Mouse (Mus musculus) neural tube, embryonic 11.5 days (tissue): Measurements from ENCODE around the gene Pole2. TPM values are rescaled to one million over a fixed set of nuclear protein-coding genes. Genes with fewer than 3 reads are reported as not detected.
"Not testable (repeated sequence)": the region's sequence is repeated elsewhere in the genome, so short reads cannot be mapped to it uniquely, and the experiment has no call there.

ENCODE experiments used
- ATAC-seq: fragments of 200-750 bp; cut with Nextera tagmentation; 2 replicates; pipeline ENCODE4 v1.8.0; 2017; ENCODE audit warnings: moderate number of reproducible peaks, mild to moderate bottlenecking, moderate TSS enrichment, moderate library complexity; ENCODE audit not compliant: insufficient read depth, low FRiP score, low TSS enrichment
- DNase-seq: peaks from one replicate; pipeline ENCODE4 v3.0.0-alpha.2; 2015; ENCODE audit warnings: low spot score
- H3K27ac ChIP-seq: fragments of 300-500 bp; sonication (generic); 2 replicates; pipeline ENCODE4 v1.5.1; 2014; ENCODE audit warnings: low read depth, mild to moderate bottlenecking, low read length
- H3K27me3 ChIP-seq: fragments of 300-500 bp; sonication (generic); 2 replicates; pipeline ENCODE4 v1.6.1; 2014; ENCODE audit warnings: mild to moderate bottlenecking, low read length, mixed read lengths; ENCODE audit not compliant: control insufficient read depth, insufficient read depth
- H3K36me3 ChIP-seq: fragments of 300-500 bp; sonication (generic); 2 replicates; pipeline ENCODE4 v1.6.1; 2014; ENCODE audit warnings: mild to moderate bottlenecking, low read length, moderate library complexity, mixed read lengths; ENCODE audit not compliant: control insufficient read depth, insufficient read depth
- H3K4me1 ChIP-seq: fragments of 300-500 bp; sonication (generic); 2 replicates; pipeline ENCODE4 v1.6.1; 2014; ENCODE audit warnings: low read length, mixed read lengths; ENCODE audit not compliant: control insufficient read depth, insufficient read depth
- H3K4me2 ChIP-seq: fragments of 300-500 bp; sonication (generic); 2 replicates; pipeline ENCODE4 v1.6.1; 2014; ENCODE audit warnings: low read depth, mild to moderate bottlenecking, moderate library complexity
- H3K4me3 ChIP-seq: fragments of 300-500 bp; sonication (generic); 2 replicates; pipeline ENCODE4 v1.5.1; 2014; ENCODE audit warnings: low read depth, low read length
- H3K9ac ChIP-seq: fragments of 300-500 bp; sonication (generic); 2 replicates; pipeline ENCODE4 v1.6.1; 2014; ENCODE audit warnings: mild to moderate bottlenecking, low read length
- H3K9me3 ChIP-seq: fragments of 300-500 bp; sonication (generic); 2 replicates; pipeline ENCODE4 v1.6.1; 2016; ENCODE audit warnings: low read length; ENCODE audit not compliant: control insufficient read depth
- WGBS: fragments of 180-500 bp; shearing (Covaris S2); extraction: QIAGEN DNeasy Blood & Tissue Kit; methylation state at CpG from one replicate; pipeline ENCODE4 v1.1.7; 2014; 5-methylcytosine and 5-hydroxymethylcytosine counted together
- microRNA-seq: library from miRNA; unstranded; fragments of <30 nt; microRNA quantifications from one replicate; pipeline ENCODE4, GENCODE M21; 2016
- polyA plus RNA-seq: library from polyadenylated mRNA; unstranded; fragments of >200 nt; fragmentation: Nextera tagmentation; extraction: Ambion mirVana; gene quantifications from 2 replicates; pipeline ENCODE4 v1.2.1, GENCODE M21; 2014

The Pole2 gene
- polyA plus RNA-seq, 1 experiment from 2014 or later, result 26.5 TPM

GRCm38 (mm10) chr12:69159578-69159940 is 68.4 kb downstream of the Pole2 start:
- Histone ChIP-seq H3K27ac (no peak overlapping the region), H3K4me3 (no peak overlapping the region), H3K36me3 (peaks cover 2% of the 10 kb centered on the region; the same call in 1 of the 2 replicates), H3K9me3 (no peaks in the 10 kb centered on the region), H3K4me1 (peaks cover 3% of the 10 kb centered on the region; the same call in 1 of the 2 replicates), H3K9ac (no peak overlapping the region), H3K27me3 (no peaks in the 10 kb centered on the region), H3K4me2 (no peak overlapping the region)
- ATAC-seq, result peak; percentile 0; the same call in 1 of the 2 replicates
- peak; percentile 63 for DNase-seq
- 7% methylated on average over 9 of the region's 9 CpGs for WGBS

GRCm38 (mm10) chr12:69158765-69159577 is 69.0 kb downstream of the Pole2 start, which contains the start of gene Rps29:
Rps29 (minus strand) TSS chr12:69159186.
- WGBS, result under 1% methylated on average over 58 of the region's 68 CpGs
- peak; percentile 99 for ATAC-seq

DNA sequence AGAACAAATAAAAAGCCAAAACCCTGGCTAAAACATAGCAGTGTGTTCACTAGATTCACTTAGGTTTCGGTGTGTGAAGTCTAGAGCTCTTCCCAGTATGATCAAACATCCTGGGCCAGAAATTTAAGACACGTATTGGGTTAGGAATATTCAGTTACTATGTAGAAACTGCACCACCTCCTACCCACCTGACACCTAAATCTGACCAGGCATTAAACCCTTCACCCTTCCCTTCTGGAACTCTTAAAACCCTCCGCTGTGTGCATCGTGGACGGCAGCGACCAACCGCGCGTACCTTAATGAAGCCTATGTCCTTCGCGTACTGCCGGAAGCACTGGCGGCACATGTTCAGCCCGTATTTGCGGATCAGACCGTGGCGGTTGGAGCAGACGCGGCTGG is 69.6 kb downstream of the Pole2 start:
- Histone ChIP-seq H3K4me2 (peak overlapping the region; percentile 73), H3K4me1 (peaks cover 3% of the 10 kb centered on the region; the same call in 1 of the 2 replicates), H3K9ac (peak overlapping the region; percentile 96), H3K4me3 (peak overlapping the region; percentile 70), H3K27ac (peak overlapping the region; percentile 87), H3K9me3 (no peaks in the 10 kb centered on the region), H3K27me3 (no peaks in the 10 kb centered on the region), H3K36me3 (peaks cover 2% of the 10 kb centered on the region; the same call in 1 of the 2 replicates)
- no peak for DNase-seq
- ATAC-seq, result no peak
- WGBS, result 1% methylated on average over 19 of the region's 19 CpGs

More at GRCm38 (mm10) chr12:69158765-69159577, 69.0 kb downstream of the Pole2 start, which contains the start of gene Rps29:
- H3K27me3 ChIP-seq, H3K4me1 ChIP-seq, H3K9me3 ChIP-seq, H3K36me3 ChIP-seq: not testable (repeated sequence)
- Histone ChIP-seq H3K27ac (peak within 1 kb of the TSS; percentile 87), H3K9ac (peak within 1 kb of the TSS; percentile 96), H3K4me3 (peak within 1 kb of the TSS; percentile 70), H3K4me2 (peak within 1 kb of the TSS; percentile 73)
- DNase-seq, result peak; percentile 99

- H3K9me3 ChIP-seq, result no peaks in the 10 kb centered on the region
- peaks cover 3% of the 10 kb centered on the region; the same call in 1 of the 2 replicates for H3K4me1 ChIP-seq
- H3K4me2 ChIP-seq, result 0 out of 2 replicates have a peak overlapping the region, but pooled peaks have one; percentile 3
- ATAC-seq, result no peak
- no peak overlapping the region for H3K4me3 ChIP-seq
- peaks cover 2% of the 10 kb centered on the region; the same call in 1 of the 2 replicates for H3K36me3 ChIP-seq
- no peak for DNase-seq
- no peak overlapping the region for H3K27ac ChIP-seq
- 97% methylated on average over 2 of the region's 2 CpGs for WGBS
- no peak overlapping the region for H3K9ac ChIP-seq
- H3K27me3 ChIP-seq, result no peaks in the 10 kb centered on the region
Measured at GRCm38 (mm10) chr12:69157107-69157506, 70.9 kb downstream of the Pole2 start.

DNA sequence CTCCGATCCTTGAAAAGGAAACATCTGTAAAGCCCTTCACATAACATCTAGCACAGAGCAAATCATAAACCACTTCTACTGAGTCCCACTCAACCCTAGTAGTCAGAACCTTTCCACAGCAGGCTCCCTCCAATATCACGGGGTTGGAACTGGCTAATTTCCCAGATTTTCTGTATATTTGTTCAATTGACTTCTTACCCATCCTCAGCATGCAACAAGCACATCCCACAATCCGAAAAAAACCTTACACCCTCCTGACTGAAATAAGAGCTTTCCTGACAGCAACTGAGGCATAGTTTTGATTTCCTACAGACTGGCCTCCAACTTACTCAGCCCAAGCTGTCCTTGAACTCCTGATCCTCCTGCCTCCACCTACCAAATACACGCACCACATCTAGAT is 71.6 kb downstream of the Pole2 start:
- peaks cover 3% of the 10 kb centered on the region; the same call in 1 of the 2 replicates for H3K4me1 ChIP-seq
- no peaks in the 10 kb centered on the region for H3K27me3 ChIP-seq
- DNase-seq (no peak), ATAC-seq (no peak)
- H3K4me3 ChIP-seq, result no peak overlapping the region
- H3K9me3 ChIP-seq, result no peaks in the 10 kb centered on the region
- no peak overlapping the region for H3K4me2 ChIP-seq
- 85% methylated on average over 4 of the region's 4 CpGs for WGBS
- H3K36me3 ChIP-seq, result peaks cover 2% of the 10 kb centered on the region; the same call in 1 of the 2 replicates
- H3K27ac ChIP-seq, result no peak overlapping the region
- H3K9ac ChIP-seq, result no peak overlapping the region

DNA sequence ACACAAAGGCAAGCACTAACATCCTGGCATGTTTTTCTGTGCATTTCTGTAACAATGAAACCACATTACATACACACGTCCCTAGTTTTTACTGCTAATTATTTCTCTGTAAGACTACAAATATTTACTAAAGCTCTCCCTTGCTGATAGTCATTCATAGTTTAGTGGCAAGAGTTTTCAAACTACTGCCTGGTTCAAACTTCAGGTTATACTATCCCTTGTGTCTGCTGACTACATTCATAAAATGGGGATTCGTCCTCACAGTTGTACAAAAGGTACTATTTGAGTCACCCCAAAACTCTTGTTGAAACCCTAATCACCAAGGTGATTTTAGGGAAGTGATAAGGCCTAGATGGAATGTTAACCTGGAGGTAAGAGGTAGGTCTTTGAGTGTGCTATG is 72.1 kb downstream of the Pole2 start:
- H3K36me3 ChIP-seq, result peaks cover 2% of the 10 kb centered on the region; the same call in 1 of the 2 replicates
- H3K27me3 ChIP-seq, result no peaks in the 10 kb centered on the region

More for the DNA sequence above, 72.1 kb downstream of the Pole2 start:
- Histone ChIP-seq H3K9ac (no peak overlapping the region), H3K9me3 (no peaks in the 10 kb centered on the region), H3K4me2 (no peak overlapping the region), H3K4me3 (no peak overlapping the region), H3K27ac (no peak overlapping the region), H3K4me1 (peaks cover 3% of the 10 kb centered on the region; the same call in 1 of the 2 replicates)
- DNase-seq (no peak), ATAC-seq (no peak)
- WGBS, result 83% methylated on average over 2 of the region's 2 CpGs

Small RNA genes lying within 50 kb of the gene (microRNA-seq; reads per million reads assigned to microRNA genes)
- gene Gm47287, result not detected
- not detected for gene Gm47295

Other genes starting within 250 kb of the Pole2 start
- 1,261 and 1,342 TPM in 2 replicates for gene Rps29, start 69.0 kb downstream of the Pole2 start, polyA plus RNA-seq
- gene Lrr1, start 59.4 kb downstream of the Pole2 start, polyA plus RNA-seq, result 23.6 and 25.8 TPM in 2 replicates
- 442 and 491 TPM in 2 replicates for gene Rpl36al, start 44.1 kb downstream of the Pole2 start, polyA plus RNA-seq
- gene Mgat2, start 44.0 kb downstream of the Pole2 start, polyA plus RNA-seq, result 37.0 and 37.5 TPM in 2 replicates
- 29.9 and 36.3 TPM in 2 replicates for gene Gm49383, start 31.1 kb downstream of the Pole2 start, polyA plus RNA-seq
- gene Dnaaf2, start 29.8 kb downstream of the Pole2 start, polyA plus RNA-seq, result 9.7 and 11.4 TPM in 2 replicates
- gene Gm49384, start 23.9 kb downstream of the Pole2 start, polyA plus RNA-seq, result 31.9 and 32.1 TPM in 2 replicates
- gene Klhdc1, start 13.0 kb upstream of the Pole2 start, polyA plus RNA-seq, result 1.7 and 2.7 TPM in 2 replicates
- gene Klhdc2, start 68.5 kb upstream of the Pole2 start, polyA plus RNA-seq, result 251 and 253 TPM in 2 replicates
- 80.3 and 82.1 TPM in 2 replicates for gene Nemf, start 129.0 kb upstream of the Pole2 start, polyA plus RNA-seq
- 52.4 and 55.8 TPM in 2 replicates for gene Arf6, start 144.0 kb upstream of the Pole2 start, polyA plus RNA-seq
- gene Gm9887, start 144.3 kb upstream of the Pole2 start, polyA plus RNA-seq, result 1.4 and 1.6 TPM in 2 replicates